Mouse (Mus musculus) granulocyte monocyte progenitor cell, adult 5-6 weeks (primary cell): ENCODE data around the gene Gys2. TPM values are rescaled to one million over a fixed set of nuclear protein-coding genes. Genes with fewer than 3 reads are reported as not detected.
"Not testable (repeated sequence)": the region's sequence is repeated elsewhere in the genome, so short reads cannot be mapped to it uniquely, and the experiment has no call there.

Source experiments
- ATAC-seq: replicated peaks from 2 replicates; pipeline ENCODE4 v1.8.0; 2016; ENCODE audit warnings: mild to moderate bottlenecking, moderate TSS enrichment, inconsistent platforms; ENCODE audit not compliant: poor library complexity, severe bottlenecking
- total RNA-seq, 2 experiments: library from RNA; stranded (forward) in 1 of 2; stranded (reverse) in 1 of 2; fragments of 200-712, 200-1000 nt in 1 of 2; fragments of >200 nt in 1 of 2; fragmentation: Nextera tagmentation in 1 of 2; gene quantifications; 2 replicates each; pipeline ENCODE4 v1.2.3; 2014 to 2017

Gene Gys2
- total RNA-seq (2014; fragmentation: Nextera tagmentation) = not detected in 2 replicates
- not detected in 2 replicates for total RNA-seq (2017)

- ATAC-seq = no peak
These were observed at the start of gene Gys2 for GRCm38 (mm10) chr6:142472801-142473203. Gene Gys2, minus strand, starts transcription at chr6:142473109.

- ATAC-seq = no peak
These were observed 48.7 kb upstream of the Gys2 start for GRCm38 (mm10) chr6:142521591-142522110.

GRCm38 (mm10) chr6:142519110-142519509, 46.2 kb upstream of the Gys2 start:
- peak; percentile 86 for ATAC-seq

GRCm38 (mm10) chr6:142515379-142515778, 42.5 kb upstream of the Gys2 start:
- ATAC-seq = not testable (repeated sequence)

GRCm38 (mm10) chr6:142514912-142515311, 42.0 kb upstream of the Gys2 start:
- ATAC-seq = 0 out of 2 replicates have a peak, but pooled peaks have one; percentile 17

- no peak for ATAC-seq
These were observed 40.0 kb upstream of the Gys2 start for GRCm38 (mm10) chr6:142512902-142513301.

GRCm38 (mm10) chr6:142511516-142512135, 38.7 kb upstream of the Gys2 start:
- no peak for ATAC-seq

- peak; percentile 71 for ATAC-seq
These were observed 35.8 kb upstream of the Gys2 start for GRCm38 (mm10) chr6:142508663-142509062.

- peak; percentile 78 for ATAC-seq
These were observed 34.9 kb upstream of the Gys2 start, which contains the start of gene Ldhb for GRCm38 (mm10) chr6:142507785-142508162. Gene Ldhb, minus strand, starts transcription at chr6:142507957.

GRCm38 (mm10) chr6:142507033-142507784, 34.3 kb upstream of the Gys2 start:
- ATAC-seq = peak; percentile 16

GRCm38 (mm10) chr6:142506338-142507032, 33.6 kb upstream of the Gys2 start:
- no peak for ATAC-seq

- ATAC-seq = no peak
These were observed 30.7 kb upstream of the Gys2 start for GRCm38 (mm10) chr6:142503601-142504000.

- no peak for ATAC-seq
These were observed 29.7 kb upstream of the Gys2 start for GRCm38 (mm10) chr6:142502519-142503125.

GRCm38 (mm10) chr6:142490114-142490513, 17.2 kb upstream of the Gys2 start:
- ATAC-seq = not testable (repeated sequence)

GRCm38 (mm10) chr6:142487638-142488037, 14.7 kb upstream of the Gys2 start:
- ATAC-seq = no peak

GRCm38 (mm10) chr6:142485478-142486123, 12.7 kb upstream of the Gys2 start:
- ATAC-seq = 0 out of 2 replicates have a peak, but pooled peaks have one; percentile 14

GRCm38 (mm10) chr6:142477239-142477638, 4.3 kb upstream of the Gys2 start:
- ATAC-seq = 0 out of 2 replicates have a peak, but pooled peaks have one; percentile 14

GRCm38 (mm10) chr6:142471141-142471540, 1.8 kb downstream of the Gys2 start:
- no peak for ATAC-seq

GRCm38 (mm10) chr6:142469602-142470001, 3.3 kb downstream of the Gys2 start:
- peak; percentile 69 for ATAC-seq

GRCm38 (mm10) chr6:142462194-142462593, 10.7 kb downstream of the Gys2 start:
- no peak for ATAC-seq
